Mouse (Mus musculus): ENCODE data around the gene Slc26a3.
"Not testable (repeated sequence)": the region's sequence is repeated elsewhere in the genome, so short reads cannot be mapped to it uniquely, and the experiment has no call there.

The Slc26a3 gene

DNA sequence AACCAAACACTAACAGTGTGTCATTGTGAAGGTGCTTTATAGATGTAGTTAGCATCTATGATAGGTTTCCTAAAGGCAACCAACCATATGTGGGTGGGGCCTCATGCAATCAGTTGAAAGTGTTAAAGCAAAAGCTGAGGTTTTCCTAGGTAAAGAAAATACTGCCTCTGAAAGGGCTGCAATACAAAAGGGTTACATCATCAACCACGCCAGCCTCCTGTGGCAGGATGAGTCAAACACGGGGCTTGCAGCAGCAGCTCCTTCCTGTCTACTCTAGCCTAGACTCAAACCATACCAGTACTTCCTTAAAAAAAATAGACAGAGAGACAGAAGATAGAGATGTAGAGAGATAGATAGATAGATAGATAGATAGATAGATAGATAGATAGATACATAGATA lies 25.3 kb downstream of the Slc26a3 start:
- no peak for ATAC-seq (ENCODE audit: insufficient number of reproducible peaks, low FRiP score, low TSS enrichment)

DNA sequence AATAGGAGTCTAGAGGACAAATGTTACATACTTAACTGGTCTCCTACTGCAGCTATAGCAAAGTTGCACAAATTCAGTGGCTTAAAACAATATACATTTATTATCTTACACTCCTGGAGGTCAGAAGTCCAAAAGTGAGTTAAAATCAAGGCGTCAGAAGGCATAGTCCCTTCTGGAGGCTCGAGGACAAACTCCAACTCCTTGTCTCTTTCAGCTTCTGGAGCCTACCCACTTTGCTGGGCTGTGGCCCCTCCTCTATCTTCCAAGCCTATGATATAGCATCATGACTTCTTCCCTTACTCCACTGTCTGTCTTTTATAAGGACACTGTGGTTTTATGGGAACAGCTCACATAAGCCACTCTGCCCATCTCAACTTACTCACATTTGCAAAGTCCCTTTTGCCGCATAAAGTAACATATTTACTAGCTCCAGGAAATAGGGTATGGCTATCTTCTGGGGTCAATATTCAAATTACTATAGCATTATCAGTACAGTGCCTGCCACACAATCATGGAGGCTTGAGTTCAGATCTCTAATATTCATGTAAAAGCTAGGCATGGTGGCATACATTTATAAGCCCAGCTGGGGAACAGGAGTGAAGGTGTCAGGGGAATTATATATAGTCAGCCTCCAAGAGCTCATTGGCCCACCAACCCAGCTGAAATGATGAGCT lies 31.4 kb downstream of the Slc26a3 start:
- ATAC-seq (ENCODE audit: insufficient number of reproducible peaks, low FRiP score, low TSS enrichment), result no peak

DNA sequence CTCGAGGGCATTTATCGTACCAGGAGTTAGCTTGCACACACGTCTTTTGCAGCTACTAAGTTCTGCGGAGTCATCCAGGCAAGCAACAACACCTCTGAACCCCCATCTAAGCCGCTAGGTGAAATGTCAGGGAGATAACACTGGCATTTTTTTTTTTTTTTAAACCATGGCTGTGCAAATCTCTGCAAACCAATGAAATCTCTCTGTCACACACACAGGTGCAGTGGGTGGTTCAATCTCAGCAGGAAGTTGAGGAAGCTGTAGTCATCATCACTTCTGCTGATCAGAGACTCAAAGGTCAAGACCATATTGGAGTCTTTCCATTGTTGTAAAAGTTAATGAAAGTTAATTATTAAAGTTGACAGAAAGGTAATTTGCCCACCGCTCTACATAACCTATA lies 47.1 kb downstream of the Slc26a3 start:
- no peak for ATAC-seq (ENCODE audit: insufficient number of reproducible peaks, low FRiP score, low TSS enrichment)

DNA sequence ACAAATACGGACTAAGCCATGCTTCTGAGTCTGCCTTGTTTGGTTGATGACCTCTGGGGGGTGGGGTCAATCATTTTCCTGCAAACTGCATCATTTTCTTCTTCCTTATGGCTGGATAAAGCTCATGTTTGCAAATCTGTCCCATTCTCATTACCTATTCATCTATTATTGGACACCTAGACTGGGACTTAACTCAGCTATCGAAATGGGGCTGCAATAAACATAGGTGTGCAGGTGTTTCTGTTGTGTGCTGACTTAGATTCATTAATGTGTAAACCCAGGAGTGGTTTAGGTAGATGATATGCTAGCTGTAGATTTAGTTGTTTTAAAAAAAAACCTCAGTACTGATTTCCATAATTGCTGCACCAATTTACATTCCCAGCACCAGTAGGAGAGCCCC lies 48.9 kb downstream of the Slc26a3 start:
- no peak for ATAC-seq (ENCODE audit: insufficient number of reproducible peaks, low FRiP score, low TSS enrichment)

DNA sequence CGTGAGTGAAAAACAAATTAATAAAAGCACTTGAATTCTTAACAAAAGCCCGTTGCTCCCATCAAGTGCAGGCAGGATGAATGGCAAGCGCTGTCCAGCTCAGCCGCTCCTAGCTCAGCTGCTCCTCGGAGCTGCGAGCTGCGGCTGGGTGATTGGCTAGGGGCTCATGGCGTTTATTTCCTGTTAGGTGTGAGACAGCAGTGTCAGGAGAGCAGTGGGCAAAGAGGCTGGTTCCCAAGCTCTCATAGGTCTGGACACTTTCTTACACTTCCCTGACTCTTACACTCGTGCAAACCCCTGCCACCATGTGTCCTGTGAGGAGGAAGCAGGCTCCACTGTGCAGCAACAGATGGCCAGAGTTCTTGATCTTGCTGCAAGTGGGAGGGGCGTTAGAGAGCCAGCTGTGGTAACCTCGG lies 53.5 kb downstream of the Slc26a3 start:
- no peak for ATAC-seq (ENCODE audit: insufficient number of reproducible peaks, low FRiP score, low TSS enrichment)

DNA sequence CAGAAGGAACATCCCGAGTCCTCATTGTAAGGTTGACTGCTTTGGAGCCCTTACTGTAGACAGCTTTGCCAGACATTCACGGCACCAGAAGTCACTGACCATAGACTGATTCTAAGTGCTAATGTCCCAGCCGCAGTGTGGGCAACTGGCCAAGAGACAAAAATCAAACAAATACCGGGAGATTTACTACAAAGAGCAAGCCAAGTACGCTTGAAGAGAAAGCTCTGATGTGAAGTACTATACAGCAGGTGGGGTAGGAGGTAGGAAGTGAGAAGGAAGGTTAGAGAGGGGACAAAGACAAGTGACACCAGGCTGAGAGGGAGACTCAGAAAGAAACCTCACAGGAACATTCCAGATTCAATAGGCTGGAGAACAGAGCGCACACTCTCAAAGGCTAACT lies 54.2 kb downstream of the Slc26a3 start:
- no peak for ATAC-seq (ENCODE audit: insufficient number of reproducible peaks, low FRiP score, low TSS enrichment)

DNA sequence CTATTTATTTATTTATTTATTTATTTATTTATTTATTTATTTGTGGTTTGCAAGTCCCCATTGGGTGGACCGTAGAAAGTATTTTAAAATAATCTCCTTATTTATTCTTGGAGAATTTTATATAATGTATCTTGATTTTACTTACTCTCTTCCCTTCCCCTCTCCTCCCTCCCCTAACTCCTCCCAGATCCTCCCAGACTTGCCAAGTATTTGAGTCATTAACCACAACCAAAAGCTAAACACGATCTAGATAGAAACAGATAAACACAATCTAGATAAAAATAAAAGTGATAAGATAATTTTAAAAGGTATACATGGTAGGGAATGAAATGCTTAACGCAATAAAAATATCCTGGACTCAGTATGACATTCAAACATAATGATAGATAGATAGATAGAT lies 58.7 kb downstream of the Slc26a3 start:
- no peak for ATAC-seq (ENCODE audit: insufficient number of reproducible peaks, low FRiP score, low TSS enrichment)

DNA sequence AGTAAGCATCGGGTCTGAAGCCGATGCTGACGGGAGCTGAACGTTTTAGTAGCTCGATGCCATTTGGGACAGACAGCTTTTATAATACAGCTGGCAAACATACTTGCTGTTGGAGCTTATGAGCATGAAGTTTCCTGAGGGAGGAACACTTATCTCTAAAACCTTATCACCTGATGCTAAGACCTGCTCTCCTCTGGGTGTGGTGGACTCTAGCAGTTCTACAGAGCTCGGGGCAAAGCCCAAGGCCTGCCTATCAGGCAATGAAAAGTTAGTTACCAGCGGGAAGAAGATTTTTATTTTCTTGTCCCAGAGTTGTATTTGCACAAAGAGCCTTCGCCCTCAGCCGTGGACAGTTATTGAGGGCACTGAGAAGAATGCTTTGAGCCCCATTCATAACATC lies 65.6 kb downstream of the Slc26a3 start:
- ATAC-seq (ENCODE audit: insufficient number of reproducible peaks, low FRiP score, low TSS enrichment), result no peak

DNA sequence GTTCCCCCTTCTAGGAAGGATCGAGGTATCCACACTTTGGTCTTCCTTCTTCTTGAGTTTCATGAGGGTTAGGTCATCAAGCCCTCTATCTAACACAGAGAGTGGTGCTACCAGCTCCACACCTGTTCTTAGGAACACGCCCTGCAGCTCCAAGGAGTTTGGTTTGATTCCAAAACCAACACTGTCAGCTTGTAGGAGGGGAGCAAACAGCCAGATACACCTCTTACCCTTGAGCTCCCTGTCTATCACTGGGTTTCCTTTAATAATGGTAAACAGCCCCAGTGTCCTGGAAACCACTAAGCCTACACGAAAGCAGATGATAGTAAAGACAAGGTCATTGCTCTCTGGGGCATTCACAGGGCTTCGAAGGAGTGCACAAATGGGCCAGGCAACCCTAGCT lies 67.8 kb downstream of the Slc26a3 start:
- ATAC-seq (ENCODE audit: insufficient number of reproducible peaks, low FRiP score, low TSS enrichment), result no peak

DNA sequence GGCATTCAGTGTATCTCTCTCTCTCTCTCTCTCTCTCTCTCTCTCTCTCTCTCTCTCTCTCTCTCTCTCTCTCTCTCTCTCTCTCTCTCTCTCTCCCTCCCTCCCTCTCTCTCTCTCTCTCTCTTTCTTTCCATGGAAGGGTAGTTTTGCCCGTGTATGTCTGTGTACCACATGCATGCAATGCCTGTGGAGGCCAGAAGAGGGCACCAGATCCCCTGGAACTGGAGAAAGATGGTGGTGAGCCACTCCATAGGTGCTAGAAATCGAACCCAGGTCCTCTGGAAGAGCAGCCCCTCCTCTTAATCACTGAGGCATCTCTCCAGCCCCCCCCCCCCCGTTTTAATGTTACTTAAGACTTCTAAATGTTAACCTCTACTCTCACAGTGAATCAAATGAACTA lies 69.6 kb downstream of the Slc26a3 start:
- ATAC-seq (ENCODE audit: insufficient number of reproducible peaks, low FRiP score, low TSS enrichment), result not testable (repeated sequence)

DNA sequence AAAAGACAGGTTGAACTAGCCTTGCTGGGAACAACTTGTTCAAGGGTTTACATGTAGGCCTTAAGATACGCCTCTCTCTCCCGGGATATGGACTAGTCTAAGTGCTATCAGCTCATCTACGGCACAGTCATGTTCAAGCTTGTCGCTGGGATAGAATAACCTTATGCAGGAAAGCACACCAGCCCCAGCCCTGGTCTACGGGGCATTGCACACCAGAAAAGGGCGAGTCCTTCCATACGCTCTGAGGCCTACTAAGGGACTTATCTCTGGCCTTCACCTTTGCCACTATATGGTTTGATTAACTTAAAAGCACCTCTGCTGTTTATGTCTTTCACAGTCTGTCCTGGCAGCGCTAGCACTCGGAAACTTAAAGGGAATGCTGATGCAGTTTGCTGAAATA lies 70.7 kb downstream of the Slc26a3 start:
- ATAC-seq (ENCODE audit: insufficient number of reproducible peaks, low FRiP score, low TSS enrichment), result no peak

DNA sequence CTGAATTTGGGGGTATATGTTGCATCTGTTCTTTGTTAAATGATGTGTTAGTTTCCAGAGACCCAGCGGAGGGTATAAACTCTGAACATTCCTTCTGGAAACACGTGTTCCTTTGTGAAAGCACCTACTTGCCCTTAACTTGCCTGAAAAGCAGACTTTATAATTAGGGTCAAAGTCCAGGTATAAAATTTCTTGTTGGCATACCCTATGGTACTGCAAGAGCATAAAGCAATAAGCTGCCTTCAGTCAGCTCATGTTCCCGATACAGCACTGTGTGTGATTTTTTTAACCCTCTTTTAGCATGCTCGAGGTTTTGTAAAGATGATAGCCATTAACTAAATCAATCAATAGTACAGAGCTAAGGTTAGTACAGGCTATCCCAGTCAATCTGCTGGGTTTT lies 71.9 kb downstream of the Slc26a3 start:
- no peak for ATAC-seq (ENCODE audit: insufficient number of reproducible peaks, low FRiP score, low TSS enrichment)

DNA sequence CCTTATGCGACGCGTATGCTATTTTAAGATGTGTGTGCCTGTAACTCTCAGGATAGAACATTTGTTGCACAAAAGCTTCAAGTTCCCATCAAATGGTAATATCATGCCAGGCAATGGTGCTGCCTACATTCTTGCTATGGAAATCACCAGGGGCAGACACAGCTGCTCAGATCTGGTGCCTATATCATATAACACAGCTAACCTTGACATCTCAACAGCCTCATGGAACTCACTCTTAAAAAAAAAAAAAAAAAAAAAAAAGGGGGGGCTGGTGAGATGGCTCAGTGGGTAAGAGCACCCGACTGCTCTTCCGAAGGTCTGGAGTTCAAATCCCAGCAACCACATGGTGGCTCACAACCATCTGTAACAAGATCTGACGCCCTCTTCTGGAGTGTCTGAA lies 87.5 kb downstream of the Slc26a3 start:
- ATAC-seq (ENCODE audit: insufficient number of reproducible peaks, low FRiP score, low TSS enrichment), result not testable (repeated sequence)

DNA sequence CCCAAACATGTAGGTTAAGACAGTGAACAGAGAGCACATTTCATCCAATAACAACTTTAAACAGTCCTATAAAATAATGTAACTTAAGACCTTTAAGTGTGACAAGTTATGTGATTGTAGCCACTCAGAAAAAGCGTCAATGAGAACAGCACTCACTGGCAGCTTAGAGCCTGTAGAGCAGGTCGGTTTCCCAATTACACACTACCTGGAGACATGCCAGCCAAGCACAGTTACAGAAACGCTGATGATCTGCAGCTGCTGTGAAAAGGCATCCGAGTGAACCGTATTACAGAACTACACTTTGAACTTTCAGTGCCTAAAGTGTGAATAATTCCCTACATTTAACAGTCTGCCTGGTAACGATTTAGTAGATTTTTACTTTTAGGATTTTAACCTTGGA lies 95.8 kb downstream of the Slc26a3 start:
- ATAC-seq (ENCODE audit: insufficient number of reproducible peaks, low FRiP score, low TSS enrichment), result no peak

DNA sequence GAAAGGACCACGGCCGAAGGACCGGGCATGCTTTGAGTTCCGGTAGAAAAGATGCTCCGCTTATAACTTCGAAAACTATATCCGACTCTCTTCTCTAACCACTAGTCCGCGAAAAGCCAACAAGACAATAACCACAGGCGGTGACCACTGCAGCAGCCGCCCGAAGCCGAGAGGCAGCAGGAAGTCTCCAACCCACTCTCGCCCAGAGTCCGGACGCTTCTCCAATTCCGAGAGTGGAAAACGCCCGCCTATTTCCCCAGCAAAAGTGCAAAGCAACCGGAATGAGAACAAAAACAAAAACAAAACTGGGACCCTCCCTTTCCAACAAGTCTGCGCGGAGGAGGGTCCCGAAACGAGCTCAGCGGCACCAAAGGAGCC lies 108.3 kb downstream of the Slc26a3 start:
- no peak; the same call in 1 of the 2 replicates for ATAC-seq (ENCODE audit: insufficient number of reproducible peaks, low FRiP score, low TSS enrichment)

DNA sequence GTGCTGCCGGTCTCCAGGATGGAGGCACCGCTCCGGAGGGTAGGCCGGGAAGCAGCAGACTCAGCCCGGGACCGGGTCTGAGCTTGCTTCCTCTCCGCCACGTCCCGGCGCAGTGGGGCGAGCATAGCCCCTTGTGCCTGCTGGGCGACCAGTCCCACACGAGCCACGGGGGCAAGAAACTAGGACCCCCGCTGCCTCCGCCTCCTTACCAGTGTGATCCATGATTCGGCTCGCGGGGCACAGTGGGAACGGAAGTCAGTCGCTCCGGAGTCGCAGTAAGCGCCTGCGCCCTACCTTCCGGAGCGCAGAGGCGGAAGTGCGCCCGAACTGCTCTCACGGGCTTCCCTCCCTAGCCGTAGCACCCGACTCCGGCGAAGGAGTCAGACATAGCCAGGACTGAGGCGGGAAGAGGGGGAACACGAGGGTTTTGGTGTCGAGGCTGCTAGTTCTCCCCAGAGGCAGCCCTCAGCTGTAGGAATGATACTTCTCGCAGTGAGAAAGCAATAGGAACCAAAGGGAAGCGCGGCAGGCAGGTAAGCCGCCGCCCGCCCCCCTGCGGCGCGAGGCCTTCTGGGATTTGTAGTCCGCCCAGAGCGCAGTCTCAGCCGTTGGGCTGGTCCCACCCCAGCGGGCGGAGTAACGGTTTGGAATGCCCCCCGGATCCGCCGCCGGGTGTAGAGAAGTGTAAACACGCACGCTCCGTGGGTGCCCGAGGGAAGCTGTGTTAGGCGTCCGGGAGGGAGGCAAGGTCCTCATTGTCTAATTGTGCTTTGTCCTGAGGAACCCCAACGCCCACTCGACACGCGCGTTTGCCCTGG lies 108.9 kb downstream of the Slc26a3 start, which contains the start of gene Cbll1:
Gene Cbll1, minus strand, starts transcription at position 303 of the 818 bp plus-strand sequence.
- peak; percentile 98 for ATAC-seq (ENCODE audit: insufficient number of reproducible peaks, low FRiP score, low TSS enrichment)

DNA sequence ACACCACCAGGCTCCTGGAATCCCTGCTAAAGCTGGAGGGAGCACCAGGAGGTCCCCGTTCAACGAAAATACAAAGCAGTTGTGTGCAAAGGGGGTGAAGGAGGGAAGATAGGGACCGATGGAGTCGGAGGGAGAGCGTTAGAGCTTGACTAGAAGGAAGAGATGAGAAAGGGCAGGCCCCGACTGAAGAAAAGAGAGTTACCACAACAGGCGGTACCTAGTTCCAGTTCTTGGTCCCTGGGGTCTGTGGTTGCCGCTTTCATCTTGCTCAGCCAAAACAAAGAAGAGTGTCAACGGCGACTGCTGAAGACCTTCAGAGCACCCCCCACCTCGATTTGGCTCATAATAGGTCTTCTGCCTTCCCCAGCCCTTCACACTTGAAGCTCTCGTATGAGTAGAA lies 109.5 kb downstream of the Slc26a3 start:
- no peak; the same call in 1 of the 2 replicates for ATAC-seq (ENCODE audit: insufficient number of reproducible peaks, low FRiP score, low TSS enrichment)

DNA sequence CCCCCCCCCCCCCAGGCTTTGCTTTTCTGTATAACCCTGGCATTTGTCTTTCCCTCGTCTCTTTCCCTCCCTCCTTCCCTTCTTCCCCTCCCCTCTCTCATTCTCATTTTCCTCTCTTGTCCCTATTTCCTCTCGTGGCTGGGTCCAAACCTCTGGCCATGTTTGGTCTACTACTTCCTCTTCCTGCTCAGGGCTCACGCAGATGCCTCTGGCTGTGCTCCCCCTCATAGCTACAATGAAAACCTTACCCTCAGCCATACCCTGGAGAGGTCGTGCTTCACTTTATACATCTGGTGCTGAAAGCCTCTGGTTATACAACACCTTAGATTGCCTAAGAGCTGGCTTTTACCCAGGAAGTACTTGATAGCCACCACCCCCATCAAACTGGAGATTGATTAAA lies 110.6 kb downstream of the Slc26a3 start:
- no peak for ATAC-seq (ENCODE audit: insufficient number of reproducible peaks, low FRiP score, low TSS enrichment)

DNA sequence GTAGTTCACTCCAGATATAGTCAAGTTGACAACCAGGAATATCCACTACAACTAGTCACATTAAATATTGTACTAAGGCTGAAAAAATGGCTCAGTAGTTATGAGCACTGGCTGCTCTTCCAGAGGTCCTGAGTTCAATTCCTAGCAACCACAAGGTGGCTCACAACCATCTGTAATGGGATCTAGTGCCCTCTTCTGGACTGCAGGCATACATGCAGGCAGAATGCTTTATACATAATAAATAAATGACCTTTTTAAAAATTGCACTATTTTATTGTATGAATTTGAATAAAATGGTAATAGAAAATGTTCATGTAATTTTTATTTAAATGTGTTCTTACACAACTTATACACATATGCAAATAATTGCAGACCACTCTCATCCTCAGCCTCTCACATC lies 112.5 kb downstream of the Slc26a3 start:
- ATAC-seq (ENCODE audit: insufficient number of reproducible peaks, low FRiP score, low TSS enrichment), result no peak

DNA sequence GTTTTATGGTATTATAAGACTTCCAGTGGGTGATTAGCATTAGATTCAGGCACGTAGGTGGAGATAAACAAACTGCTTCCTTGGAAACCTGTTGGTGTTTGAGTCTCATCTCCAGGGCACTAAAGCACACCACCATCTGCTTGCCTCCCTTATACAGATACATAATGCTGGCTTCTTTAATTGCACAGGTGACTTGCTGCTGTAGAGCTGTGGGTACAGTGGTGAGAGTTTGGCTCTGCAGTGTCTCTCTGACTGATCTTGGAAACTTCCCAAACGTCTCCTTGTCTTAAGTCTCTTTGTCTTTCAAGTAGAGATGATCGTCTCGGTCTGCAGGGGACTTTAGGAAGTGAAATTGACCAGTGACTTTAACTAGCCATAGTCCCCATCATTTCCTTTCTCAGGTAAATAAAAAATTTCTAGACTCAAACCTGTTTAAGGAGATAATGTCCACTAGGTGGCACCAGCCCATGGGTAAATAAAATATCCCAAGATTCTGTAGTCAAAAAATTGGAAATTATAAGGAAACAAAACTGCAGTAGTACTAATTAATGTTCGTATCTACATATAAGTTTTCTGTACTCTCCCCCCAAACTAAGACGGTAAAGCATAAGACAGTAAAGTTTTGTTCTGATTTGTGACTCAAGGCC lies 117.2 kb downstream of the Slc26a3 start:
- ATAC-seq (ENCODE audit: insufficient number of reproducible peaks, low FRiP score, low TSS enrichment), result no peak; the same call in 1 of the 2 replicates

DNA sequence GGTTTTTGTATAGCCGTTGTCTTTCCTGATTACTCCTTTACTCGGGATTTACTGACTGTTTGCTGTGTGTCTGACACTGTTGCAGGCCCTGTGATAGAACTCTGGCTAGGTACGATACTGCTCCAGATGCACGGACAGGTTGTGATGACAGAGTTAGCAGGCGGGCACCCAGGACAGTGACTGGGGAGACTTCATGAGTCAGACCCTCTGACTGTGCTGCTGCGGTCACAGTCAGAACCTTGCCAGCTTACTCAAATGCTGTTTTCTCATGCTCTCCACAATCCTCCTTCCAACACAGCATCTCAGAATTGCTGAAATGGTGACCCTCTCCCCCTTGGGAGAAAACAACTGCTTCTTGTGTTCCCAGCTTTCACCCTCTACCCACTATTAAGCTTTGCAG lies 117.8 kb downstream of the Slc26a3 start:
- ATAC-seq (ENCODE audit: insufficient number of reproducible peaks, low FRiP score, low TSS enrichment), result no peak

Measured in cerebellum, adult (tissue).